Mouse (Mus musculus): Measurements from ENCODE around the gene Efcab9.

DNA sequence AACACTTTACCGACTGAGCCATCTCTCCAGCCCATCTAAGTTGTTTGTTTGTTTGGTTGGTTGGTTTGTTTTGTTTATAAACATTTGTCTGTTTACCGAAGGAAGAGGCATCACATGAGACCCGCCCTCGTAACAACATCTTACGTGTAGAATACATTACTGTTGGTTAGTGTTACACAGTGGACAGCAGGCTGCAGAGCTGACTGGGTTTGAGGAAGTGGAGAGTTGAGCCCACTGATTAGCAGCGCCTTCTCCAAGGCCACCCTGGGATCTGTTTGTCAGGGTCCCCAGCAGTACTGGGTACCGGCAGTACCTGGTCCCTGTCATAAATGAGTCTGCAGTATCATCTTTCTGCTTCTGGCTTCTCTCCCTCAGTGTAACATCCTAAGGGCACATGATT lies 36.2 kb upstream of the Efcab9 start:
- no peak for TF ChIP-seq CTCF (IDR thresholded peaks at IDR 0.05; ENCODE audit: control insufficient read depth, insufficient read depth, insufficient replicate concordance, low read depth, low read length)
- no peak for TF ChIP-seq POLR2A (IDR thresholded peaks at IDR 0.05; ENCODE audit: control insufficient read depth, low read depth, low read length)
